Mouse (Mus musculus): ENCODE results near the gene Abr. TPM values are rescaled to one million over a fixed set of nuclear protein-coding genes. Genes with fewer than 3 reads are reported as not detected.

Gene Abr
- total RNA-seq (2021): 10 to 100 TPM; 46.2 to 76.2 TPM
- 47.7 and 49.6 TPM in 2 replicates for polyA plus RNA-seq (2012; rRNA removed)
- long read RNA-seq, full-length matches to known transcripts: 24 of 44 reads
- long read RNA-seq, partial matches to known transcripts: 9 of 44 reads
- long read RNA-seq, other reads (novel, unspliced or antisense): 11 of 44 reads

DNA sequence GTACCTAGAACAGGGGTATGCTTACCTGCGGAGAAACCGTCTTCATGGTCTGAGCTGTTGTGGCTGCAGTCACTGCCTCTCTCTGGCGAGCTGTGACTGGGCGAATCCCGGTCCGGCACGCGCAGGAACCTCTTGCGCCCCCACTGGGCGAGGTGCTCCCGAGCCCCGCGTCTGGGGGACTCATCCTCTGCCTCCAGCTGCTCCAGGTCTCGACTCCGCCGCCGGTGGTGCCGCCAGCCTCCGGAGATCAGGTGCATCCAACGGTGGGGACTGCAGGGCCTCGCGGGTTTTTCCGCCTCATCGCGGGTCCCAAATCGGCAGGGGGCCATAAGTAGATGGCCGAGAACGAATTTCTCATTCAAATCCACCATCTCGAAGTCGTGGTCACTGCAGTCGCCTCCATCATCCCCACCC lies at the start of gene Abr:
Gene Abr, minus strand, starts transcription at position 163 of the 414 bp plus-strand sequence.
- DNase-seq: peak; percentile 70

- no peak for DNase-seq
Measured at GRCm38 (mm10) chr11:76667807-76668206, 45.7 kb upstream of the Abr start.

DNA sequence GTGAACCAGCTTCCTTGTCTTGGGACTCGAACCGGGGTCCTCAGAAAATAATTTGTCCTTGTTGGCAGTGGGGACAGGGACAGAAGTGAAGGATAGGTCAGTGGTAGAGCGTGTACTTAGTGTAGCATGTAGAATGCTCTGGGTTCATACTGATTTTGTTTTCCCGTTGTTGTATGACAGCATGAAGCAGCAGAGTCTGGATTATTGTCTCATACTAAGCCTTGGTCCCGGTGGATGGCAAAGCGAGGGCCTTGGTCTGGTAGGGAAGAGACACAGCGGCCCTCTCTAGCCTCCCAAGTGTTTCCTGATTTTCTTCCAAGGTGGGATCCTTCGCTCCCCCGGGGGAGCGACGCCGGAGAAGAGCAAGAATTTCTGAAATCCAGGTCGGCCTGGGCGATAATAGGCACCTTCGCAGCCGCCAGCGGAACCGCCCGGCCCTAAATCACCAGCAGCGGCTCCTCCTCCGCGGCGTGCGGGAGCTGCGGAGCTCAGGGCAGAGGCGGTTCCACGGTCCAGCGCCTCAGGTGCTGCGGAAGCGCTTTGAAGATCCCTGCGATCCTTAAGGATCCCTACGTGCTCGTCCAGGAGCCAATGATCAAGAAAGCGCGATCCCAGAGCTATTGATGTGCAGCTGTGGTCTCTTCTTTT lies 44.0 kb upstream of the Abr start:
- DNase-seq: no peak

- no peak for DNase-seq
Measured at GRCm38 (mm10) chr11:76661790-76662468, 39.8 kb upstream of the Abr start.

DNA sequence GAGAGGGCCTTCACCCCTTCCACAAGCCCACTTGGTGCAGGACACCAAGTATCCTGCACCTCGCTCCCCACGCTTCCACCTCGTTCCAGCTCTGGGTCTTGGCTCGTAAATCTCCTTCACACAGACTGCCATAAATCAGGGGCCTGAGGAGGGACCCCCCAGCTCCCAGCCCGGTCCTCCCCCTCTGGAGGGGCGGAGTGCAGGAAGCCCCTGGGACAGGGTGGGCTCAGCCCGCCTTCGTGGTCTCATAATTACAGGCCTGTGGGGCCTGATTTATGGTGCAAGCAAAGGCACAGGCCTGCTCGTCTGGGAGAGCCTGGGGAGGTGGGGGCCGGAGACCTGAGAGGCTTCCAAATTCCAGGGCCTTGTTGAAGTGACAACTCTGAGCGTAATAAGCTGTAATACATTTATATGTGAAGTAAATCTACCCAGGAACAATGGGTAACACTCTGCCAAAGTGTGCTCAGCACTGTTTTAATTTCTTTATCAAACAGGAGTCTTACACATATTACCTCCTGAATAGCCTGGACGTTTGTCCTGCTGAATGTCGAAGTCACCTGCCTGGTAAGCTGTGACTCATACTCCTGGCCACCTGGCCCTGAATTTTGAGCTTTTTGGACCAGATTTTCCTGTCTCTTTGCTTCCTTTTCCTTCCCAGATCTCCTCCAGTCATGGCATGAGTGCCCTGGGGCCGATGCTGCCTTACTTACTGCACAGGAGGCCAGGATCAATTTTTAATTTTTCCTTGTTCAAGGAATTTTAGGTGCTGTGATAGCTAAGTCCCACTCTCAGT lies 37.2 kb upstream of the Abr start:
- DNase-seq: no peak

DNA sequence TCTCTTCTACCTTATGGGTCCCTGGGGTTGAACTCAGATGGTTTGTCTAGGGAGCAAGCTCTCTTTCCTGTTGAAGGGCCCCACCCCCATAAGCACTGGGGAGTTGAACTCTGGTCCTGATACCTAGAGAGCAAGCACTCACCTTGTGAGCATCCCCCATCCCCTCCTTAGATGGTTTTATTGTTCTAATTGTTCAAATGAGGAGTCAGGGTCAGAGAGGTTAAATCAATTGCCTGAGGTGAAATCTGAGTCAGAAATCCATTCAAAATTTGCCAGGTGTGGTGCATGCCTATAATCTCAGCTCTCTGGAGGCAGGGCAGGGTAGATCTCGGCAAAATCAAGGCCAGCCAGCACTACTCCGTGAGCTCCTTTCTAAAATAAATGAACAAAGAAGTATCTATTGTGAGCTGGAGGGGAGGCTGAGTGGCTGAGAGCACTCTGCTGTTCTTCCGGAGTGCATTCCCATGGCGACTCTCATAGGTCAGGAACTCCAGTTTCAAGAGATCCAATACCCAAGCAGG lies 35.4 kb upstream of the Abr start:
- no peak for DNase-seq

DNA sequence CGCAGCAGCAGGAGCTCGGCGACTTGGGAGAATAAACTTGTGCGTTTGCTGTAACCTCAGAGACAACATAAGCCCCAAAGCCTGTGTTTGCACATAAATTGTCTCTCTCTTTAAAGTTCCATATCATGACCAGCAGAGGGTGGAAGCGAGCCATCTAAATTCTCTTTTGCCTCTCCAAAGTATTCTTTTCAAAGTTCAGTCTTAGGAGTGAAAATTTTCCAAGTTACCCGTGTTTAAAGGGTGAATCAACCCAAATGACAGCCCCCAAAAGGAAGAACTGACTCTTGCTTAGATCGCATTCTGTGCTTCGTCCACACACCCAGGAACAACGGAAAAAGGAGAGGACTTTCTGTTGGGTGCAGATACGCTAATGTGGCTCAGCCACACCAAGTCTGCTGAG lies 33.0 kb upstream of the Abr start:
- peak; percentile 39 for DNase-seq

- DNase-seq: no peak
Measured at GRCm38 (mm10) chr11:76652838-76653334, 30.8 kb upstream of the Abr start.

DNA sequence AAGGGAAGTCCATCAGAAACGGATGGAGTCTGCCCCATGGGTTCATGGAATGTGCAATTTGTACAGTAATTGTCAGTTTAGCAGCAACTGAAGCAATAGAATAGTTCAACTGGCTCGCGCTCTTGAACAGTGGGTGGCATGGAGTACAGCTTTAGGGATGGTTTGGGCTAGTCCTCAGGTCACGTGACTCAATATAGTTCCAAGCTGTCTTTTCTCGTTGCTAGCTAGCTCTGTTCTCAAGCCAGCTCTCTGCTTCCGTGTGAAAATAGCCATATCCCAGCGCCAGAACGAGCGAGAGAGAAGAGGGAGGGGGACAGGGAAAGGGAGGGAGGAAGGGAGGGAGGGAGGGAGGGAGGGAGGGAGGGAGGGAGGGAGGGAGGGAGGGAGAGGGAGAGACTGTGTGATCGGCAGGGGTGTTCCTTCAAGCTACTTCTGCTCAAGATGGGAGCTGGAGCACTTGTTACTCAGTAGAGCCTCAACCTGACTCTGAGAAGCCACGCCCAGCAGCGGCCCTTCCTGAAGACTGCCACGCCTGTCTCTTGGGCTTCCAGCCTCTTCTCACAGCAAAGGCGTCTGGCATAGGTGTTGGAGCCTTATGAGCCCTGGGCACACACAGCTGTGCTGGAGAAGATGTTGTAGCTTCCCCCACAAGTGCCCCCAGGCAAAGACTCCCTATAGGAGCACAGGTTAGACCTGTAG lies 28.9 kb upstream of the Abr start:
- DNase-seq: no peak

GRCm38 (mm10) chr11:76647500-76647899 lies 25.4 kb upstream of the Abr start:
- DNase-seq: peak; percentile 83

DNA sequence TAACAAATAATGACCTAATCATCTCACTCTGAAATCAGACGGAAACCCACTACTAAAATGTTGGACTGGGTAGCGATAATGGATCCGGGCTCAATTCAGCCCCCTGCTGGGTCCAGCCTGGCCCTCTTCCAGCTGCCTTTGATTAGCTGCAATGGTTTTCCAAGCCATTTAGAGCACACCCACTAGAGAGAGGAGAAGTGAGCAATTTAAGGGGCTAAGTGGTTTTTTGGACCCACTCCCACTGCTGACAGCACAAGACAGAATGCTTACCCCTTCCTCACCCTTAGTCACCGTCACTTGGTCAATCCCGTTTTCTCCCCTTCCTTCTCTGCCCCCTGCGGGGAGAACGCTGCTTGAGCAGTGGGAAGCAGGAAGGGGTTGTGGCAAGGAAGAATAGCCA lies 24.9 kb upstream of the Abr start:
- no peak for DNase-seq

GRCm38 (mm10) chr11:76645955-76646354 lies 23.8 kb upstream of the Abr start:
- DNase-seq: peak; percentile 87

GRCm38 (mm10) chr11:76645036-76645435 lies 22.9 kb upstream of the Abr start:
- DNase-seq: no peak

DNA sequence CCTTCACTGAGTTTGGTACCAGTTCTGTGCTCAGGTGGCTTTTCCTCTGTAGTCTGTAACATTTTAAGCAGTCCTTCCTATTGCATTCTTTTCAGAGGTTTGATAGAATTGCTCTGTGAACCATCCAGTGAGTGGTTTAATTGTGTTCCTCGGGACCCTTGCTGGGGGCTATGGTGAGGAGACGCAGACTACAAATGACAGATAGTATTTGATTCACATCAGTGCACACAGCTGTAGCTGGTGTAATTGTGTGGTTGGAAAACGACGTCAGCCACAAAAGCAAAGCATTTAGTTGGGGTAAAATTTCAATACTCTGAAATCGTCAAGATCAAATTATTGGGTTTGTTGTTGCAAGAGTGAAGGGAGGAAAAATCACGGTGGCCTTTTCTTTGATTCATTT lies 22.1 kb upstream of the Abr start:
- DNase-seq: no peak

- DNase-seq: peak; percentile 29
Measured at GRCm38 (mm10) chr11:76640231-76640630, 18.1 kb upstream of the Abr start.

DNA sequence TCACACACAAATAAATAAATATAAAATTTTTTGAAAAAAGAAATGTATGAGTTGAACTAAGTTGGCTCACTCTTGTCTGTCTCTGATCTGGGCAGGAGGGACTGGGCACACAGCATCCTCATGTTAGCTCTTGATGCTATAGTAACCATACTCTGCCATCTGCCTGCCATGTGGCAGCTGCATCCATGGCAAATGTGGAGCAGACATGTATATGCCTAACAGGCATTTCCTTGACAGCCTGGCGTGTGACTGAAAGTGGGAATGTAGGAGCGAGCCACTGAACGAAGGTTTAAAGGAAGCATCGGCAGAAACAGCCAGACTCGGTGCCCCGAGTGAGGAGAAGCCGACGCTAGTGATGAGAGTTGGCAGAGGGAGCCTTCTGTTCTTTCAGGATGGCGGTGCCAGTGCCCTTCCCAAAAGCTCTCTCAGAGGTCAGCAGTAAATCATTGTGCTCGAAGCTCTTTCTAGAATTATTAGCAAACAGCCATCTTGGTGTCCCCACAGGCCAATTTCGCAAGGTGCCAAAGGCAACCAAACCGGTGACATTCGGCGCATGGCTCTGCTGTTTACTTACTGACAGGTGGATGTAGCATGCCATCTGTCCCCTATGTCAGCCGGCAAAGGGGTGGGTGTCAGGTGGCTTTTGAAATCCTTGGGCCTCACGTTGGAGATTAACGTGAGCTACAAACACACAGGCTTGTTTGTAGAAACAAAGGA lies 17.3 kb upstream of the Abr start:
- no peak for DNase-seq

GRCm38 (mm10) chr11:76630487-76630886 lies 8.4 kb upstream of the Abr start:
- no peak for DNase-seq

GRCm38 (mm10) chr11:76630023-76630422 lies 7.9 kb upstream of the Abr start:
- DNase-seq: no peak

DNA sequence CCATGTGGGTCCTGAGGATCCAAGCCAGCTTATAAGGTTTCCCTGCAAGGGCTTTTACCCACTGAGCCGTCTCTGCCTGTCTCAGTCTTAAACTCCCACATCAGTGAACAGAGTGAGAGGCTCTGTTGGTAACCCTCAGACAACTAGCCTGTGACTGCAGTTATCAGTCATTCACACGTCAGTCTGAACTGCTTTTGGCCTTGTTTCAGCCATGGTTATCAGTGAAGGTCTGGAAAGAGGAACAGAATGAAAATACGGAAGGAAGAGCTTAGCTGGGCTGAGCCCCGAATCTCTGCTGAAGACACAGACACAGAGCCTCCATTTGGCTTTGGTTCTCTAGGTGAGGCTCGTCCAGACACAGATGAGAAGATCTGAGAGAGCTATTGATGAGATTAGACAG lies 6.5 kb upstream of the Abr start:
- DNase-seq: no peak

- DNase-seq: no peak
Measured at GRCm38 (mm10) chr11:76624881-76625280, 2.8 kb upstream of the Abr start.

- no peak for DNase-seq
Measured at GRCm38 (mm10) chr11:76624071-76624470, 2.0 kb upstream of the Abr start.
